Mouse (Mus musculus) embryonic facial prominence, embryonic 14.5 days (tissue): ENCODE measurements around the gene Hspb1. TPM values are rescaled to one million over a fixed set of nuclear protein-coding genes. Genes with fewer than 3 reads are reported as not detected.
A peak's percentile ranks its signal among the peaks of the same experiment; 100 is the strongest.

Experiments
- ATAC-seq: fragments of 200-750 bp; cut with Nextera tagmentation; 2 replicates; pipeline ENCODE4 v1.8.0; 2017; ENCODE audit warnings: low read depth, moderate number of reproducible peaks, moderate TSS enrichment
- DNase-seq: peaks from one replicate; pipeline ENCODE4 v3.0.0-alpha.2; 2015; ENCODE audit warnings: low spot score
- H3K27ac ChIP-seq: fragments of 300-500 bp; sonication (generic); replicated peaks from 2 replicates; pipeline ENCODE4 v1.5.1; 2014; ENCODE audit warnings: low read depth, mild to moderate bottlenecking, low read length, moderate library complexity
- H3K27me3 ChIP-seq: fragments of 300-500 bp; sonication (generic); replicated peaks from 2 replicates; pipeline ENCODE4 v1.6.1; 2014; ENCODE audit warnings: low read length; ENCODE audit not compliant: control insufficient read depth, insufficient read depth
- H3K36me3 ChIP-seq: fragments of 300-500 bp; sonication (generic); 2 replicates; pipeline ENCODE4 v1.6.1; 2014; ENCODE audit warnings: low read length, mixed read lengths; ENCODE audit not compliant: control insufficient read depth, insufficient read depth
- H3K4me1 ChIP-seq: fragments of 300-500 bp; sonication (generic); 2 replicates; pipeline ENCODE4 v1.6.1; 2014; ENCODE audit warnings: antibody characterized with exemption, low read length; ENCODE audit not compliant: control insufficient read depth, insufficient read depth
- H3K4me2 ChIP-seq: fragments of 300-500 bp; sonication (generic); 2 replicates; pipeline ENCODE4 v1.6.1; 2014; ENCODE audit warnings: low read depth, mild to moderate bottlenecking, low read length, moderate library complexity, mixed read lengths
- H3K4me3 ChIP-seq: fragments of 300-500 bp; sonication (generic); 2 replicates; pipeline ENCODE4 v1.5.1; 2014; ENCODE audit warnings: low read depth, mild to moderate bottlenecking, low read length
- H3K9ac ChIP-seq: fragments of 300-500 bp; sonication (generic); 2 replicates; pipeline ENCODE4 v1.6.1; 2014; ENCODE audit warnings: low read depth, mild to moderate bottlenecking, low read length, moderate library complexity, mixed read lengths
- H3K9me3 ChIP-seq: fragments of 300-500 bp; sonication (generic); 2 replicates; pipeline ENCODE4 v1.6.1; 2016; ENCODE audit warnings: low read length; ENCODE audit not compliant: control insufficient read depth
- WGBS: fragments of 180-500 bp; shearing (Covaris S2); extraction: QIAGEN DNeasy Blood & Tissue Kit; methylation state at CpG from one replicate; pipeline ENCODE4 v1.1.7; 2014; 5-methylcytosine and 5-hydroxymethylcytosine counted together
- polyA plus RNA-seq: library from polyadenylated mRNA; unstranded; fragments of >200 nt; fragmentation: Nextera tagmentation; extraction: Ambion mirVana; gene quantifications from 2 replicates; pipeline ENCODE4 v1.2.1, GENCODE M21; 2014

Gene Hspb1
- polyA plus RNA-seq, 1 experiment from 2014 or later: 522 TPM

DNA sequence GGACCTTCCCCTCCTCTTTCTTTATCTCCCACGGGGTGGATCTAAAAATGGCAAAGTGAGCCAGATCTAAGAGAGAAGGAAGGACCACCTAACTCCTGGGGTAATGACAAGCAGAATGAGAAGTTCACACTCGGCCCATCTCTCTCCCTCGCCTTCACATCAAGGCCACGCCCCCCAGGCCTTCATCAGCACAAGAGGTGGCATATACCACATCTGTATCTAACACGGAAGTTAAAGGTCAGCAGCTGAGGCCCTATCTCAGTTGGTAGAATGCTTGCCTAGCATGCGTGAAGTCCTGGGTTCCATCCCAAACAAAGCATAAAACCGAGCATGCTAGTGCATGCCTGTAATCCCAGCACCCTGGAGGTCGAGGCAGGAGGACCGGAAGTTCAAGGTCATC, 14.0 kb upstream of the Hspb1 start:
- no peaks in the 10 kb centered on the region for H3K36me3 ChIP-seq
- no peak for ATAC-seq
- H3K4me3 ChIP-seq: no peak overlapping the region
- H3K27ac ChIP-seq: no peak overlapping the region
- WGBS: 66% methylated on average over 9 of the region's 9 CpGs
- H3K4me1 ChIP-seq: peaks cover 4% of the 10 kb centered on the region; the same call in 1 of the 2 replicates
- H3K27me3 ChIP-seq: peaks cover 26% of the 10 kb centered on the region
- H3K4me2 ChIP-seq: no peak overlapping the region
- no peaks in the 10 kb centered on the region for H3K9me3 ChIP-seq
- H3K9ac ChIP-seq: no peak overlapping the region
- DNase-seq: no peak

DNA sequence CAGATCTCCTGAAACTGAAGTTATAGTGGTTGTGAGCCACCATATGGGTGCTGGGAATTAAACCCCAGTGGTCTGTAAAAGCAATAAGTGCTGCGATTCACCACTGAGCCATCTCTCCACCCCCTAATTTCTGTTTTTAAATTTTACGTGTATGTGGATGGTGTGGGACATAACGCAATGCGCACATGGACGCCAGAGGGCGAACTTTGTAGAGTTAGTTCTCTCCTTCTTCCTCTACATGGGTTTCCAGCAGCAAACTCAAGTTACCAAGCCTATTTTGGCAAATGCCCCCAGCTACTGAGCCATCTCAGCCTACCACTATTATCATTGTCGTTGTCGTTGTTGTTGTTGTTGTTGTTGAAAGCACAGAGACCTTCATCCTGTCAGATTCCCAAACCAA, 10.5 kb upstream of the Hspb1 start:
- peak overlapping the region; percentile 41 for H3K4me3 ChIP-seq

DNA sequence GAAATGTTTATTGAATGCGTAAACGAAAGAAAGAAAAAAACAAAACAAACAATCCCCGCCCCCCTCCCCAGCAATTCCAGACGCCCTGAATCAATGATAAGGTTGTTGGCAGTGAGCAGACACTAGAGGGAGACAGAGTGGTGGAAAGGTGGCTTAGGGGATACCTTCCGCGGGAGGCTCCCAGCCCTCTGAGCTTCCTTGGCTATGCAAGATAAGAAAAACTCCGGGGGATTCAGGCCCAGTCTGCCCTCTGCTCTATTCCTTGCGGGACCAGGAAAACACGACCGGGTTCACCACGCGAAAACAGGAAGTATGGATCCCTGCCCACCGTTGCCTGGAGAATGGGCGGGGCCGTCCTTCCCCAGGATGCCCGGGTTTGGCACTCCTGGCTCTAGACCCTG, 9.9 kb upstream of the Hspb1 start:
- H3K27ac ChIP-seq: no peak overlapping the region; the same call in 1 of the 2 replicates
- peak overlapping the region; percentile 41 for H3K4me3 ChIP-seq
- 2% methylated on average over 16 of the region's 16 CpGs for WGBS
- peak overlapping the region; percentile 71 for H3K4me2 ChIP-seq
- no peaks in the 10 kb centered on the region for H3K9me3 ChIP-seq
- peak overlapping the region; percentile 55 for H3K9ac ChIP-seq
- peak; percentile 35 for ATAC-seq
- no peaks in the 10 kb centered on the region for H3K27me3 ChIP-seq
- no peaks in the 10 kb centered on the region for H3K36me3 ChIP-seq
- DNase-seq: peak; percentile 89
- H3K4me1 ChIP-seq: peaks cover 13% of the 10 kb centered on the region

More for the DNA sequence above, 10.5 kb upstream of the Hspb1 start:
- ATAC-seq: peak; percentile 31
- peak overlapping the region; percentile 71 for H3K4me2 ChIP-seq
- no peaks in the 10 kb centered on the region; the same call in 1 of the 2 replicates for H3K27me3 ChIP-seq
- H3K27ac ChIP-seq: no peak overlapping the region
- DNase-seq: peak; percentile 76
- no peaks in the 10 kb centered on the region for H3K9me3 ChIP-seq
- 13% methylated on average over 8 of the region's 8 CpGs for WGBS
- H3K9ac ChIP-seq: peak overlapping the region; percentile 55
- peaks cover 13% of the 10 kb centered on the region for H3K4me1 ChIP-seq
- no peaks in the 10 kb centered on the region for H3K36me3 ChIP-seq

DNA sequence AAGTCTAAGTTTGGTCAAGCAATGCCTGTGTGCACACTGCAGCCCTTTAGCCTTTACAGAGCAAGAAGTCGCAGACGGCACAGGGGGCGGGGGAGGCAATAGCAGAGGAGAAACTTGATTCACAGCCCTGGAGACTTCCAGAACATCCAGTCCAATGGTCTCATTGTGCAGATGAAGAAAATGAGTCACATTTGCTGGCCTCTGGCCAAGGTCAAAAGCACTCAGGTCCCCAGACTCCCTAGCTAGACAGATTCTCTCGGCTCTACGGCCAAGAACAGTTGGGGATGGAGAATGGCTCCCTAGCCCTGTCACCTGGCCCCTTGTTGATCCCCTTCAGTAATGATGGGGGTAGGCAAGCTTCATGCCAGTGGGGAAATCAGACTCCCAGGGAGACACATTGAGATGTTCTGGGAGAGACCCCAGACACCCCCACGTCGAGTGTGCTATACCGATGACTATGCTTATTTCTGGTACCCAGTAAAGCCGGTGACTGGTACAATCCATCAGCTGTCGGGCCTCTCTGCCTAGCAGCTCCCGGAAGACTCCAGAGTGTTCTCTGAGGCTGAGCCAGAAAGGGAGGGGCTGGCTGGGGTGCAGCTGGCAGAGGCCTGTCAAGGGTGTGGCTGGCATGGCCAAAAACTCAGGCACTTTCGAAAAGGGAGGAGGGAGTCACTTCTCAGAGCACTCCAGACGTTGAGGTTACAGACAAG, 8.1 kb upstream of the Hspb1 start:
- no peaks in the 10 kb centered on the region for H3K9me3 ChIP-seq
- 27% methylated on average over 13 of the region's 13 CpGs for WGBS
- 0 out of 2 replicates have a peak overlapping the region, but pooled peaks have one; percentile 17 for H3K4me2 ChIP-seq
- H3K27ac ChIP-seq: peak overlapping the region; percentile 50
- peaks cover 13% of the 10 kb centered on the region for H3K4me1 ChIP-seq
- DNase-seq: peak; percentile 91
- peak; percentile 80 for ATAC-seq
- no peak overlapping the region for H3K9ac ChIP-seq
- H3K4me3 ChIP-seq: no peak overlapping the region
- no peaks in the 10 kb centered on the region for H3K36me3 ChIP-seq
- H3K27me3 ChIP-seq: no peaks in the 10 kb centered on the region

DNA sequence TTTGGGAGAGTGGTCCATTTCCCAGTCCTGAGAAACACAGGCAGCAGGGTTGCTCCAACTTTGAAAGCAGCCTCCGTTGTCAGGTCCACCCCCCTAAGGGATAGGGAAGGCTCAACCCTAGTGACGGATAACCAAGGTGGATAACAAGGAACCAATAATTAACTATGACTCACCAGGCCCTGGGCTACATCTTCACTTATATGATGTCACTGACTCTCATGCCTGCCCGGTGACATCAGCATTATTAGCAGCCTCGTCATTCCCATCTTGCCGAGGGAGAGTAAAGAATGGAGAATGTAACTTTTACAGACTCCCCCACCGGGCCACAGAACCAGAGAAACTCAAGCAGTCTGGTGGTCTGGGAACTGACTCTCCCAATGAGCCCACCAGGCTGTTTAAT, 3.1 kb upstream of the Hspb1 start:
- no peak for DNase-seq
- no peak overlapping the region for H3K9ac ChIP-seq
- ATAC-seq: no peak
- WGBS: 54% methylated on average over 6 of the region's 6 CpGs
- H3K27ac ChIP-seq: no peak overlapping the region
- peaks cover 2% of the 10 kb centered on the region for H3K4me1 ChIP-seq
- H3K9me3 ChIP-seq: no peaks in the 10 kb centered on the region
- no peak overlapping the region for H3K4me3 ChIP-seq
- no peak overlapping the region for H3K4me2 ChIP-seq
- peaks cover 13% of the 10 kb centered on the region for H3K27me3 ChIP-seq
- H3K36me3 ChIP-seq: no peaks in the 10 kb centered on the region

DNA sequence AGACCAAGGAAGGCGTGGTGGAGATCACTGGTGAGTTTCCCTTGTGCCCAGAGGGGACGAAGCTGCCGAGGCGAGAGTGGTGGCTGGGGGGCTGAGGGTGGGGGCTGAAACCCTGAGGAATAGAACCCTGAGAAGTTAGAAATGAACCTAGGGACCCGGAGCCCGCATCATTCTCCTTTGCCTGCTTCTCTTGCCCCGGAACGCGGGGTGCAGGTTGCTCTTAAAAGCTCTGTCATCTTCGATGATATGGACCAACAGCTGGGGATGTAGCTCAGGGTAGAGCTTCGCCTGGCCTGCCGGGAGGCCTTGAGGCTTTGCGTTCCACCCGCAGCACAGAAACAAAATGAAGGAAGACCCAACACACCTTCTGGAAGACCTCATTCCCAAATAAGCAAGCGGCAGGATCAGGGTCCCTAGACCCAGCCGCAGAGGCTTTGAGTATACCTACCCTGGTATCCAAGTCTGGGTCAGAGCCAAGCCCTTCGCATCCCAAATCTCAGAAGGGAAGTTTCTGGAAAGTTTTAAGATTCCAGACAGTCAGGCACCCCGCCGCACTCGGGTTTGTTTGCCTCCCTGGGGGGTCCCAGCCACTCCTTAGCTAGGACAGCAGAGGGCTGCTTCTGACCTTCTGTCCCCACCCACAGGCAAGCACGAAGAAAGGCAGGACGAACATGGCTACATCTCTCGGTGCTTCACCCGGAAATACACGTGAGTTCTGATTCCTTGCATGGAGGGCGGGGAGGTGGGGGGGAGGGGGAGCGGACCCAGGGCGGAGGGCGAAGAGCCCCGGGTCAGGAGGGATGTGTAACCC, 891 bp downstream of the Hspb1 start:
- ATAC-seq (no peak), DNase-seq (peak; percentile 50)
- H3K4me3 ChIP-seq: peak overlapping the region; percentile 39
- H3K27me3 ChIP-seq: peaks cover 13% of the 10 kb centered on the region
- H3K36me3 ChIP-seq: no peaks in the 10 kb centered on the region
- peaks cover 4% of the 10 kb centered on the region; the same call in 1 of the 2 replicates for H3K4me1 ChIP-seq
- H3K9me3 ChIP-seq: no peaks in the 10 kb centered on the region
- H3K27ac ChIP-seq: no peak overlapping the region
- peak overlapping the region; percentile 52 for H3K9ac ChIP-seq
- peak overlapping the region; percentile 64 for H3K4me2 ChIP-seq
- WGBS: 1% methylated on average over 28 of the region's 30 CpGs

DNA sequence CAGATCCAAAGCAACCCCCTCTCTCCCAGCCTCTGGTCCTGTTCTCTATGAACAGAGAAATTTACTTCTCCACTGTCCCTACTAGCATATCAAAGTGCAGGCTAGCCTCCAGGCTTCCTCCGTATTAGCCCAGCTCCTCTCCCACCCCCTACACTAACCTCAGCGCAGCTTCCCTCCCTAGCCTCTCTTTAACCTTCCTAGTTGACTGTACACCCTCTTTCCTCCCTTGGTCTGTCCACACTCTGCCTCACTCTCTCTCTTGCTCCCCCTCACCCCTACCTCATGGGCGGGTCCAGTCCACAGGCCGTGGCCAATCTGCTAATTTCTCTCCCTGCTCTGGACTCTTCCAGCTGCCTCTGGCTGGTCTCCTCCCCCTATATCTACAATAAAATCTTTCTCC, 2.6 kb downstream of the Hspb1 start:
- 43% methylated on average over 4 of the region's 4 CpGs for WGBS
- ATAC-seq: no peak
- H3K9me3 ChIP-seq: no peaks in the 10 kb centered on the region
- H3K9ac ChIP-seq: no peak overlapping the region
- no peaks in the 10 kb centered on the region for H3K36me3 ChIP-seq
- H3K27ac ChIP-seq: no peak overlapping the region
- no peak overlapping the region for H3K4me2 ChIP-seq
- H3K4me3 ChIP-seq: no peak overlapping the region
- DNase-seq: no peak
- H3K4me1 ChIP-seq: peaks cover 4% of the 10 kb centered on the region; the same call in 1 of the 2 replicates
- H3K27me3 ChIP-seq: peaks cover 13% of the 10 kb centered on the region

DNA sequence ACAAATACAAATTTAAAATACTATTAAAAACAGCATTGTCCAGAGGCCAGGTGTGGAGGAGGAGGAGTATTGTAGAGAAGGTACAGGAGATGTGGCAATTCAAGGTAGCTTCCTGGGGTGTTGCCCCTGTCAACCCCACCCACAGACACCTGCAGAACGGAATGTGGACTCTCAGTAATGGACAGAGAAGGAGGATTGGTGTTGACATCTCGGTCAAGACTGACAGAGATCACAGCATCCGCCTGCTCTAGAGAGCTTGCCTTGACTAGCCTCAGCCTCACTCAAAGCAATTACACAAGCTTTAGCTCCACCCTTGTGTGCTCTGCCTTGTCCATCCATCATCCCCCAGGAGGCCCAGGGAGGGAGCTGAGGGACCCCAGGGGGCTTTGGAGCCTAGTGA, 3.2 kb downstream of the Hspb1 start:
- ATAC-seq (no peak), DNase-seq (peak; percentile 36)
- no peak overlapping the region for H3K9ac ChIP-seq
- peaks cover 4% of the 10 kb centered on the region; the same call in 1 of the 2 replicates for H3K4me1 ChIP-seq
- H3K4me2 ChIP-seq: no peak overlapping the region
- no peak overlapping the region for H3K27ac ChIP-seq
- H3K4me3 ChIP-seq: no peak overlapping the region
- 39% methylated on average over 2 of the region's 3 CpGs for WGBS
- H3K9me3 ChIP-seq: no peaks in the 10 kb centered on the region
- no peaks in the 10 kb centered on the region for H3K36me3 ChIP-seq
- peaks cover 13% of the 10 kb centered on the region for H3K27me3 ChIP-seq
